Mouse (Mus musculus) monocyte, adult 5-6 weeks (primary cell): ENCODE measurements around the gene Grm5. TPM values are rescaled to one million over a fixed set of nuclear protein-coding genes. Genes with fewer than 3 reads are reported as not detected.
A peak's percentile ranks its signal among the peaks of the same experiment; 100 is the strongest.

Experiments used
- ATAC-seq: fragments of 153-309, 156-312 bp; replicated peaks from 2 replicates; pipeline ENCODE4 v1.8.0; 2017; ENCODE audit warnings: mild to moderate bottlenecking; ENCODE audit not compliant: low TSS enrichment, insufficient number of reproducible peaks, severe bottlenecking, poor library complexity, low FRiP score
- total RNA-seq: library from RNA; stranded (forward); fragments of 200-1000, 200-491, 200-594 nt; gene quantifications from 3 replicates; pipeline ENCODE4 v1.2.3, GENCODE M21; 2017

The Grm5 gene
- total RNA-seq, 1 experiment from 2014 or later: not detected

DNA sequence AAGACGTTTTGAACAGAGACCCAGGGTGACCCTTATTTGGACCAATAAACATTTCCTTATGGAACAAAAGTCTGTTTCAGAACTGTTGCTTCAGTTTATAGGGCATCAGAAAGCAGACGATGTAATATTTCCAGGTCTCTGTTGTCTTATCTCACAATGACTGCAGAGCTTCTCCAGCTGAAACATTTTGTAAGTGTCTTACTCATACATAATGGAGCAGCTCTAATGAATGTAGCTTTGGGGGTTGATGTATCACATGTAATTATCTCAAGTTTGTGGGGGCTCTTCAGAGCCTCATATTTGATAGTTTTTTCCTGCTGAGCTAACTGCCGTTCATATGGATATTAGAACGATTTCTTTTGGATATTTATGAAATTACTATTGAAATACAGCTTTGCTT is 250.7 kb downstream of the Grm5 start:
- ATAC-seq: no peak

DNA sequence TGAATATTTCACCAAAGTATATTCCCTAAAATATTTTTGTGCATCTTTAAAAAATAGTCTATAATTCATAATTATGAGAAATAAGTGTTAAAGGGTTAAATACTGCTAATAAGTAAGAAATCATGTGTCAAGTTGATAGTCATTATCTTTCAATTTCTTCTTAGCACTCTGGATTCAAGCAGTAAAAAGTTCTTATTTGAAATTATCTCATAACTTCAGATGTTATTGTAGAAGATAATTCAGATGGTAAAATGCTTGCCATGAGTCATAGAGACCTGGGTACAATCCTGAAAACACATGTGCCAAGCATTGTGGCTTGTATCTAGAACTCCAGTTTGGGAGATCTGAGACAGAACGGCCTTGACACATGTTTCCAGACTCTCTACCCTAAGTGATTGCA is 254.6 kb downstream of the Grm5 start:
- ATAC-seq: no peak

DNA sequence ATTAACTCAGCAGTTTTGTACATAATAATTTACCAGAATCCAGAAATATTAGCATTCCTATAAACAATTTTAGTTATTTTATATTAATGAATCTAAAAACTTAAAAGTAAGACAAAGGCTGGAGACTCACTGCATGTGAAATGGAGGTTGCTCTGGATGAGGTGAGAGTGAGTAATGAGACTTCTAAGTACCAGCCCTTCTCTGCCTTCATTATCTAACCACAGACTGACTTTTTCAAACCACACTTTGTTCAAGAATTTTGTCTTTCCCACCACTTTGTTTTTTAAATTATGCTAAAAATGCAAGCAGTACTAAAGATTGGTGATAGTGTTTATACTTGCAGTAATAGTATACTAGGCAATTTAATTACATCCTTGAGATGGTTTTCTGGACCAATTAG is 259.5 kb downstream of the Grm5 start:
- no peak for ATAC-seq

DNA sequence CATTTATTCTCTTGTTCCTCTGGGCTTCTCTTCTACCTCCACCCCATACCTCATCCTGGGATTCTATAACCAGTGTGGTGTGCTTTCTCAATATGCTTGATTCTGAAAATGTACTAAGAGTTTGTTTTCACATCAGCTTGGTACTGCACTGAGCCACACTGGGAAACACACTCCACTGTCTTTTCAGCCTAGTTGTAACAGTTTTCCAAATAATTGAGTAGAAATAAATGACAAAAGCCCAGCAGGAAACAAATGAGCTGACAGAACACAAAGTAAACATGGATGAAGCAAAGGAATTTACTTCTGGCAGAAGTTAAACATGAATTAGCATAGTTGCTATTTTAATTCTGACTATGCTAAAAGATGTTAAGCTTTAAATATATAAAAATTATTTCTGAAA is 262.1 kb downstream of the Grm5 start:
- no peak for ATAC-seq

DNA sequence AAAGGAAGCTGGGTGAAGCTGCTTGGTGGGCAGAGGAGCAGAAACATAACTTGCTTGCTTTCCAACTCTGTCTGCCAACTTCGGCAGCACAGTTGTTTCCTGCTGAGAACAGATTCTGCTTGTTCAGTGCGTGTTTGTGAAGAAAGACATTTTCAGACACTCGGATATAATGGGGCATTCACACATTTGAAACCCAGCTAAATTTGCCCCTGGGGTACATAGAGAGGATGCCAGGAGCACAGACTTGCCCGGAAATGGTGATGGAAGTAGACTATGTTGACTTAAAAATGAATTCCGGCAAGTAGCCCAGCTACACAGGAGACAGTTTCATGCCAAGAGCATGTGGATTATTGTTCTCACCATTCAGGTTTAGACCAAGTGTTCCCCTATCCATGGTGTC is 342.0 kb downstream of the Grm5 start:
- ATAC-seq: no peak

DNA sequence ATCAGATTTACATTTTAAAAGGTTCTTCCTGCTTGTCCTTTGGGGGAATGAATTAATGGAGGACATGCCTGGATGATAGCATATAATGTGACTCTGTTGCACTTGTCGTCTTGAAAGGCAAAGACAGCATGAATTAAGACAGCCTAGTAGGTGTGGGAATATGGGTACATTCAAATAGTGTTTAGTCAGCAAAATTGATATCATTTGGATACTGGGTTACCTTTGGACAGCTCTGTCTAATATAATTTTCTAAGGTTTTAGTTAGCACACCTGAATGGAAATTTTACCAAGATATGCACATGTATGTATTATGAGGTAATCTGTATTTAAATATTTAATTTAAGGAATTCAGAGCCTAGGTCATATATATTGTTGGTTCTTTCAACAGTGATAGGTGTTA is 353.4 kb downstream of the Grm5 start:
- no peak for ATAC-seq

DNA sequence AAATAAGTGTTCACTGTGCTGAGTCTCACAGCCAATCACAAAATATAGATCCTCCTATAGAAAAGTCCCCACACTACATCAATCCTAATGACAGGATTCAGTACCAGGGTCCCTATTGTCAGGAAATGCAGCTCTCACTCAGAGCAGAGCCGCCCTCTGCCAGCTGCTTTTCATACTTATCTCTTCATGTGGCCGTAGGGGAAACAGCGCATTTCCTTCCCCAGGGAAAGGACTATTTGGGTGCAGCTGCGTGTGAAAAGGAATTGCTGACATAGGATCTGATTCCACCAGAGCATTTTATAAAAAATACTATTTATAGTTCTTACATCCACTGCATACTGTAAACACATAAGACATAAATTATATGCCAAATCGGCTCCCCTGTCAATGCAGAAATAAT is 354.3 kb downstream of the Grm5 start:
- ATAC-seq: no peak

DNA sequence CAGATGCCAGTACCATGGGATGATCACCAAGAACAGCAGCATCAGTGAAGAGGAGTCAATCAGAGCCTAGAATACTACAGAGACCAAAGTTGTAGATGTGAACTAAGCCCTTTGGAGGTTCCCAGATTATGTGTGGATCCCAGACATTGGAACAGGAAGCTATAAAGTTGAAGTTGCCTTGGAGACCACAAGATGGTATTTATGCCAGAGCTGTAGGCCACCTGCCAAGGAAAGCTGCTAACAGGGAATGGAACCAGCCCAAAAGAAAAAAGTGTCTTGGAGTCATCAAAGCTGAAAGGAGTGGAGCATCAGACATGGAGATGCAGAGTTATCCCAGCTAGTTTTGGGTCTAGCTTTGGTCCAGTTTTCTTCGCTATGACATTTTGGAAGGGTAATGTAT is 366.2 kb downstream of the Grm5 start:
- ATAC-seq: no peak

DNA sequence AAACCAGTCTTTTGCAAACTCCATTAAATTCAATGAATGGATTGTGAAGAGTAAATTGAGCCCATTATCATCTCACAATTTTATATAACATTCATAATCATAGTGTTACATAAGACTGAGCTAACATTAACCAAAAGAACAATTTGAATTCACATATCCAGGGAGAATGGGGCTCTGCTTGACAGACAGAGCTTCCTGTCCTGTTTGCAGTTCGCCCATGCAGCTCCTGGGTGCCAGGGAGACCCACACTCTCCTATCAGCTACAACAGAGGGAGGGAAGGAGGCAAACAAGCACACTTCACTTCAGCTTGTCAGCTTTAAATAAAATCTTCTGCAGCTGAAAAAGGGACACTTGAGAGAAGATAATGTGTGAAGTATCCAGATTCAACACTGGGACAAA is 389.2 kb downstream of the Grm5 start:
- ATAC-seq: no peak

DNA sequence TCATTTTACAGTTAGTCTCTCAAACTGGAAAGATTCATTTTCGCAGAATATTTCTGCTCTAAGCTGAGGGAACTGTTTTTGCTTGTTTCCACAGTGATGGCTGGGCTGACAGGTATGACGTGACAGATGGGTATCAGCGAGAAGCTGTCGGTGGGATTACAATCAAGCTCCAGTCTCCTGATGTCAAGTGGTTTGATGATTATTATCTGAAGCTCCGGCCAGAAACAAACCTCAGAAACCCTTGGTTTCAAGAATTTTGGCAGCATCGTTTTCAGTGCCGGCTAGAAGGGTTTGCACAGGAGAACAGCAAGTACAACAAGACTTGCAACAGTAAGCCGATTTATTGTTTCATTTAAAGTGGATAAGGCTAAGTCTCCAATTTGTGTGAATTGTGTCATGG is 391.1 kb downstream of the Grm5 start:
- ATAC-seq: no peak

DNA sequence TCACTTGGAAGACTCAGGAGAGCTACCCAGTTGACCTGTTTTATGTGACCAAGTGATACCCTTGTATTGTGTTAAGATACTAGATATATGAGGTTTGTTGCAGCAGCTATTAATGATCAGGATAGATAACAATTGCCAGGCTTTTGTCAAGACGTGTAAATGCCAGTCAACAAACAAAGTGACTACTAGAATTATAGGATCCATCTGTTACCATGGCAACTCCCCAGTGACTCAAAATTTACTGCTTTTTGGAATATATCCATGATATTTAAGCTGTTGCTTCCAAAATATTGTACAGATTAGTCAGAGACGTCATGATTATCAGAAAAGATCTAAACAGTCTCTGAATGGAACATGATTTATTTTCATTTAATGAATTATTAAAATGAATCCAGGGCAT is 399.5 kb downstream of the Grm5 start:
- ATAC-seq: no peak

DNA sequence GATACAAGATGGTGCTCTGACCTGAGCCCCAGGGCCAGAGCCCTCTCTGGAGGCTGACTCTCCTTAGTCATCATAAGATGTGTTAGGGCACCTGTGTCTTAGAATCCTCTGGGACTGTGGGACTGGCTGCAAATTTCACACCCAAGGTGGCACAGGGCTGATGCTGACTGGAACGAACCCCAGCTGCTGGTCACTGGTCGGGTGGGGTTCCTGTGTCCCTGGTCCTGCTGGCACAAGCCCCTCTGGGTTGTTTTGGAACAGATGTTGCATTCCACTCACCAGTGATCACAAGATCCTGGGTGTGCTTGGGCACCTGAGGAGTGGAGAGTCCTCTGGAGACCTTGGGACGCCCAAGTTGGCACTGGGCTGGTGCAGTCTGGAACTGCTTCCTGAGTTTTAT is 430.5 kb downstream of the Grm5 start:
- no peak for ATAC-seq

DNA sequence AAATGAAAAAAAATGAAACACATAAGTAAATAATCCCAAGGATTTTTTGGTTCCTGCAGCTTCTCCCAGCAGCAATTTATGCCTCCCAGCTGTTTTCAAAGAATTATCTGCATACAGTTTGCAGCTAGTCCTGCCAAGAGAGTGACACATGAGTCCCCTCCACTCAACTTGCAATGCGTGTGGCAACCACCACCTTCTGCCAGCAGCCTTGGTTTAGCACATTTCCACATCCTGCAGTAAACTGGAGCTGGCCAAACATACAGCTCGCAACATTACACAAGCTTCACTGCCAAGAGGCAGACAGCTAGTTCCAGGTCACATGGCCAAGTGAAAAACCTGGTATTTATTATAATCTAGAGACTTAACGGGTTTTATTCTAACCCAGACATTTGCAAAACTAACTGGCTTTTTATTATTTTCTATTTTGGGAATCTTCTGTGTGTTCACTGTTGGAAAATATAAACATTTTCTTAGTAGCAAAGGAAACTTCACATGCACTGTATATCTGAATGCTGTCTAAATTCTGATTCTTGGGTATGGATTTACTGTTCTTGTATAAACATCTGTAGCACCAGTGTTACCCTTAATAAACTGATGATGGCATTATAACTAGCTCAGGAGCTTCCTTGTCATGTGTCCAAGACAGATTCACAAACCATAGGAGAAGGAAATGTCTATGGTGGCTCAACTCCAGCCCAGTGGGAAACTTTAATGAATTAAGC is 443.6 kb downstream of the Grm5 start:
- no peak for ATAC-seq

DNA sequence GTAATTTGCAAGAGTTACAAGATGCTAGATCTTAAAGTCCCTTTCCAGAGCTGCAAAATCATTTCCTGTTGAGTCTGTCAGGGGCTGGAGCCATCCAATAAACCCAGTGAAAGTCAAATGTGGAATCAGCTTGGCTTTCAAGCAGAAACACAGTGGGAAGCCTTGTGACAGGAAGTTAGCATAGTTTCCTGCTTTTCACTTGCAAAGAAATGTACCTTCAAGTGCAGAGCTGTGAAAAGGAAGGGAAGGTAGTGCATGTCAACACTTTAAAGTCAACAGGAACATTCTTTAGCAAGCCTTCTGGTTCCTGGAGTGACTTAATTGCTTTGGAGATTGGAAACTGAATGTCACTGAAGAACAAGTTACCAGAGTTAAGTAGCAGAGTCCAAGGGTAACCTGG is 463.4 kb downstream of the Grm5 start:
- ATAC-seq: no peak

DNA sequence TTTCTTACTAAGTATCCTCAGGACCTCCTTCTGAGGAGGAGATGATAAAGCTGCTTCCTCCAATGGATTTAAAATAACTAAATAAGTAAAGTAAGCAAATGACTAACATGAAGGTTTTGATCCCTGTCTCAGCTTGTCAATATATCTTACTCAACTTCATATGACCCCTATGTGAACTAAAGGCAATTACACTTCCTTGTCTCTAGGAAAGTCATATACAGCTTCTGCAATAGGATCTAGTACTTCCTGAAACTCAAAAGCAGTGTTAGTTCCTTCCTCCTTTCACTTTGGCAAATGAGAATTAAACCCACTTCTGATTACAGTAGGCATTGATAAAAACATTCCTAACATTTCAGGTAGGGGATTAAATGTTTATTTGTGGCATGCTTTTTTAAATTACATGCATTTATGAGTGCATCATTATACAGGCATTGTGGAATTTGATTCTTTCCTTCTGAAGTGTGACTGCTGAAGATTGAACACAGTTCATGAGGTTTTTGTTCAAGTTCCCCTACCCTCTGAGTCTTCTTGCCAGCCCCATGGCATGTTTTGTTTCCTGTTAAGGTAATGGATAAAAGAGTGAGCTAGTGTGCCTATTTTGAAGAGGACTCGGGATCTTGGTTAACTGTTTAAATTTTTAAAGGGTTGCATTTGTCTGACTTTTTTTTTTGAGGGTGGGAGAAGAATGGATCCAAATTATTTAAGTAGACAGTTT is 470.4 kb downstream of the Grm5 start:
- ATAC-seq: peak; percentile 40; the same call in 1 of the 2 replicates

DNA sequence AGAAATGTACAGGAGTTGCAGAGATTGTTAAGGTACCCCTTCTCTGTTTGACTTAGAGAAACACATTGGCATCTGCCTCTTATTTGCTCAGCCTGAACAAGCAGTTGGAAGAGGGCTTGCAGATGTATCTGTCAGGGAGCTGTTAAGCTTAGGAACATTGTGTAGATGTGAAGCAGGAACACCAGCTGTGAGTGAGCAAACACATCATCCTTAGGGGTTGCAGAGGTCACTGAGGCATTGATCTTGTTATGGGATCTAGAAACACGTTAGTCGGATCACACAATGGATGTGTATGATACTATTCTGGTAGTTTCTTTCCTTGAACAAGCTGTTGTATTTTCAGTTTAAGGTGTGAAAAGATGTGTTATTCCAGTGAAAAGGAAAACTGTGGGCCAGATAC is 472.5 kb downstream of the Grm5 start:
- no peak for ATAC-seq

DNA sequence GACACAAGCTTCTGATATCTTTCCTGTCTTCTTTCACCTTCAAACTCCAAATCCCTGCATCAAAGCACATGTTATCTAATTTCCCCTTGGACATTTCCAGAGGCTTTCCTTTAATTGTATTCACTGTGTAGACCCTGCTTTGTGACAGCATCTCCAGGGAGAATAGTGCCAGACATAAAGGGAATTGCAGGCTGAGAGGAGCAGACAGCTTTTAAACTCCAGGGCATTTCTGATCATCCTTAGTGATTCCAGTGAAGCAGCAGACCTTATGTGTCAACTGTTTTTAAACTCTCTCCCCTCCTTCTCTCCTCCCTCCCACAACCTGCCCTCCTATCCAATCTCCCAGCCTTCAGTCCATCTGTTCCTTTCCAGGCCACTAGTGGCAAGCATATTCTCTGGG is 507.1 kb downstream of the Grm5 start:
- ATAC-seq: no peak

DNA sequence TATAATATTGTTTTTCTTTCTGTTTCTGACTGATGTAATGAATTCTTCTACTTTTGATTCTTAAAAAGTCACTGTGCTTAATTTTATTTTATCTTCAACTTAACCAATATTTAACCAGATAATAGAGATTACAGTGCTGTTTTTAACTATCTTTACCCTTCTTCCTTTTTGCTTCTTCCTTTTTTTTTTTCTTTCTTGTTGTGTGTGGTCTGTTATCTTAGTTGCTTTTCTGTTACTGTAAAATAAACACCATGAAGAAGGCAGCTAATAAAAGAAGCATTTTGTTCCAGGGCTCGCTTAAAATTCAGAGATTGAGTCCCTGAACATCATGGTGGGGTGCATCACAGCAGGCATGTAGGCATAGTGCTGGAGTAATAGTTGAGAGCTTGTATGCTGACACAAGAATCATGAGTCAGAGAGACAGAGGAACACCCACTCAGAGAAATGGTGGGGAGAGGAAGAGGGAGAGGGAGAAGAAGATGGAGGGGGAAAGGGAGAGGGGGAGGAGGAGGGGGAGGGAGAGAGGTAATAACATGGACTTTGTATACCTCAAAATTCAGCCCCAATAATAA is 512.7 kb downstream of the Grm5 start:
- no peak for ATAC-seq

DNA sequence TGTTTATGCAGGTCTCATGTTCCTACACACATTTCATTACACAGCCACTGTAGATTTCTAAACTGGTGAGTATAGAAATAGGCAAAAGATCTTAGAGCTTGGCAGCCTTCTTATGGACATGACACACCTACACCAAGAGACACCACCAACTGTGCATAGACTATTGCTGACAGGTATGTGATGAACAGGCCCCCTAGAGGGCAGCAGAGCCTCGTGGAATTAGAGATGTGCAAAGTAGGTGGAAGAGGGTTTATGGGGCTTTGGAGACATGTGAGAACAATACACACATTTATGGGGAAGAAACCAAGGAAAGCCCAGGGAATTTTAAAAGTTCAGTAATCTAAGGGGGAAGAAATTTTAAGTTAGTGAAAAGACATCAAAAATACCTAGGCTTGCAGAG is 513.7 kb downstream of the Grm5 start:
- ATAC-seq: peak; percentile 87

DNA sequence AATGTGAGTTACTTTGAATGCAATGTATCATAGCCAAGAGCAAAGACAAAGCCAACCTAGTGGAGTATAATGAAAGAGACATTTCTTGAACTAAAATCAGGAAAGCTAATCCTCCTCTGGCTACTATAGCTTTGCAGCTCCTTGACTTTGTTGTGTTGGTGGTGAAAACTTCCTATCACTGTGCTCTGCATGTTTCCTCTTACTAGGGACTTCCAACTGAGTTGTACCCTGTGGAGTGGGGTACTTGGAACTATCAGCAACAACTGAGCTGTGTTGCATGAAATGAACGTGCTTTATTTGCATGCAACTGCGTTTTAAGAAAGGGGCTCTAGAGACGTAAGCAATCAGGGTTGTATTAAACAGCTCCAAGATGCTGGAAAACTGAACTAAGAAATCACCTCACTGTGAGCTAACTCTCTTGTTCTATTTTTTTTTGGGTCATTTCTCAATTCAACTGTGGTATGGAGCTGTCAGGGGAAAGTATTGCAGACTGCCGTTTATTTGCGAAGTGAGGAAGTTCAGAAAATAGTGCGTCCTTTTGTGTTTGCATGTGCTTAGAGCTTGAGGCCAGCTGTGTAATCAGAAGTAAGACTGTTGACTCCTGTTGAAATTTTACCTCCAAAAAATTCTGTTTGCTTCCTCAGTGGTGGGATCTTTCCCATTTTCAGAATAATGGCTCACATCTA is 532.9 kb downstream of the Grm5 start:
- no peak for ATAC-seq
